Mouse (Mus musculus) cerebellum, adult 11-12 months (tissue): Measurements from ENCODE around the gene Pex10.

ENCODE experiments used
- DNase-seq: peaks from one replicate; pipeline ENCODE4 v3.0.0; 2022

Pex10 gene

DNA sequence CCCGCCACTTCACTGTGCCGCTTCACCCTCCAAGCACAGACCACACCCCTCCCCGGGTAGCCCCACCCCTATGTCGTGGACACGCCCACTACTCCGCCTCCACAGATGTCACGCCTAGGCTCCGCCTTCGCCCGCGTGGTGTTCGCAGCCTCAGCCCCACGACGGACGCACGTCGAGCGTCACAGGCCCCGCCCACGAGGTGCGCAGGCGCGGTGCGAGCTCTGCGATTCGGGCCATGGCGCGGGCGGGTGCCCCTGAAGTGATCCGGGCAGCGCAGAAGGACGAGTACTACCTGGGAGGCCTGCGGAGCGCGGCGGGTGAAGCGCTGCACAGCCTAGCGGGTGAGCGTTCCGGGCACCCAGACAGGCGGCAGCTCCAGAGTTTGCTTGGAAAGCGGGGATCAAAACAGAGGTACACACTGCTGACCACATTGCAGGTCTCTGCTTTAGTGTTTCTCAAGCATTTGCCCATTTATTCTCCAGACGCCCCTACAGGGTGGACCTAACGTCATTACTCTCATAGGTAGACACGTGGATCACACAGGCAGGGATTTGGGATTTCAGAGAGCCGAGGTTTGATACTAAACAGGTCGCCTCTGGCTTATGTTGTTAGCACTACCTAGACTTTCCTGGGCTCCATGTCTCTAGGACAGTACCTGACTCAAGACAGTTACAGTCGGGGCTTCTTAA is at the start of gene Pex10:
Gene Pex10, plus strand, starts transcription at position 183 of the 689 bp plus-strand sequence.
- peak; percentile 97 for DNase-seq

DNA sequence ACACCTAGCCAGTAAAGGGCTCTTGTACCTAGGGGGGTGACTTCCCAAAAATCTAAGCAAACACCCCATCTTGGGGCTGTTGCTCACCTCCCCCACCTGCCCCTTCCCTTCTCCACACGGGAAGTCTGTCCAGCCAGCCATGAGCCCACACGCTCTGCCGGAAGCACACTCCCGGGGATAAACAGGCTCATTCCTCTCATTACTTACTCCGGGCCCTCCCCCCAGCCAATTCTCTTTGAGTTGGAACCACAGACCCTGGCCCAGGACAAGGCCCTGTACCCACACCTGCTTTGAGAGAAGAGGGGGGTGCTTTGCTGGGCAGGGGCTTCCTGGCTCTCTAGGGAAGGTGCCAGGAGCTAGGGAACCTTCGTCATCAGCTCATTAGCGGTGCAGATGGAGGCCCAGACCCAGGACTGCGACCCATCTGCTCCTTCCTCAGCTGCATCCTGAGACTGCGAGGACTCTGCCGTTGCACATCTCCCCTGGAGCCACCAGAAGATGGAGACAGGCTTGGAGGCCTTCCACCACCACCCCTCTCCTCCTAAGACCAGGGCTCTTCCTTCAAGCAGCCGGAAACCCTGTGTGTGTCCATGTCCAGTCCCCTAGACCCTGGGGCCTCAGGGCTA is 49.5 kb upstream of the Pex10 start:
- peak; percentile 82 for DNase-seq

DNA sequence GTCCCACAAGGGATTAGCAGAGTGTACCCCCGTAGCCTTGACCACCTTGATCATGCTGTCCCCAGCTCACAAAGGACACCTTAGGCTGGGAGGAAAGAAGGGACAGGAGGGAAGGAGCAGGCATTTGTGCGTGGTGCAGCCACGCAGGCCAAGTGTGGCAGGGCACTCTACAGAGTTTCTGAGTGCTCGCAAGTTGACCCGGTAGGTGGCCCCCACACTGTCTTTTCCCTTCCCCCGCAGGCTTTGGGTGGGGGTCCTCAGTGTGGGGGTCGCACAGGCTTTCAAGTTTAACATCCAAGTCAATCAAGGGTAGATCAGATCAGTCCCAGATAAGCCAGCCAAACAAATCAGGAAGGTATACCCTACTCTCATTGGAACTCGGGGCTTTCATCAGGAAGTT is 48.8 kb upstream of the Pex10 start:
- DNase-seq, result peak; percentile 70

DNA sequence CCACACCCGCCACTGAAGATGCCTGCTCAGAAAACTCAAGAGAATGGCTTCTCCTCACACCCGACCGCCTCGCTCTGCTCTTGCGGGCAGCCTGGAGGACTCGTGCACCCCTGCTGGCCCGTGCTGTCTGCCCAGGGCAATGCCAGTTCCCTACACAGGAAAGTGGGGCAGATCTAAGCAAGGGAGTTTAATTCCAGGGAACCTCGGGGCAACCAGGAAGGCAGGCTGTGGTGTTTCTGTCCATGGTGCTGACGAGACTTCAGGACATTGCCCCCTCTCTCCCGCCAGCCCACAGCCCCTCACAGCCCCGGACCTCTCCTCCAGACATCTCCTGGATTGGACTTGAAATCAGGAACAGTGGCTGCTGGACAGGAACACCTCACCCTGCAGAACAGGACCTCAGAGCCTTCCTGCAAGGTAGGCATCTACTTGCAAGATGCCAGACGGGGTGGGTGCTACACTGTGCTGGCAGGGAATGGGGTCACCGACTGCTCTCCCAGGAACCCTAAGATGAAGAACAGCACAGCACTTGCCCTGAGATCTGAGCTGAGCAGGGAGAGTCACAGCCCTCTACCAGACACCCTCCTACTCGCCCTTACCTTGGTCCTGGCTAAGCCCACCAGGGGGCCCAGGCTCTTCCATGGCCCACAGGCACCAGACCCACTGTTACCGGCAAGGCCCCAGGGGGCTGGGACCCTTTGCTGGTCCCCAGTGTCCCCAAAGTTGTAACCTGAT is 48.0 kb upstream of the Pex10 start:
- DNase-seq, result peak; percentile 87

DNA sequence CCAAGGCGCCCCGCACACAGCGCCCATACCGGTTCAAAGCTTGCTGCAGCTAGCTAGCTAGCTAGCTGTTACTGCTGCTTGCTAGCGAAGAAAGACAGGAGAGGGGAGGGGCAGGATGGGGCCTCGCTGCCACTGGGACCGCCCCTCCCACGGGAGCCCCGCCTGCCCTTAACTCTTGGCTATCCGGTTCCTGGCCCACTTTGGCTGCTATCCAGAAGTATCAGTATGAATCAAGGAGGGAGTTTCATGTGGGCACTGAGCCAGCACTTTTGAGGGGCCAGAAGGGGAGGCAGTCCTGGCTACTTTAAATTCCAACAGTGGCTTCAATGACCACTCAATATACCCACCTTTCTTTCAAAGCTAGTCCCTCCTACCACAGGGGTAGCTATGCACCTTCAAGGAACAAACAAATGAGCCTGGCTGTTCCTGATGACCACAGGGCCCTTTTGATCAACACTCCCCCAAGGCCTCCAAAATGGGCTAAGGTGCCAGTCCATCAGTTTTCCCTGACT is 47.4 kb upstream of the Pex10 start:
- peak; percentile 94 for DNase-seq

DNA sequence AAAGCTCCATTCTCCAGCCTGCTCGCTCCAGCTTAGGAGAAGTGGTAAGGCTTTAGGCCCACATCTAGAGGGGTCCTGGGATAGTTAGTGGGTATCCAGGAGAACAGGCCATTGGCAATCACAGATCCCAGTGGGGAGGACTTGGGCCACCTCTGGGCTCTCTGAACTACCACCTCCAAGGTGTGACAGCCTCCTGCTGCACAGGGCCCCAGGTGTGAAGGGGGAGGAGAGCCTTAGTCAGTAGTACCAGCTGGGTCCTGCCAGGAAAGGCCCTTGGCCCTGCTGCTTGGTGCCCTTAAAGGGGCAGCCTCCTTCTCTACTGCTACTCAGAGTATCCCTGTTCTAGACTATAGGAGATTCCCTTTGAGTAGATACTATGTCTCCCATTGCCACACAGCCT is 46.7 kb upstream of the Pex10 start:
- DNase-seq, result peak; percentile 66

DNA sequence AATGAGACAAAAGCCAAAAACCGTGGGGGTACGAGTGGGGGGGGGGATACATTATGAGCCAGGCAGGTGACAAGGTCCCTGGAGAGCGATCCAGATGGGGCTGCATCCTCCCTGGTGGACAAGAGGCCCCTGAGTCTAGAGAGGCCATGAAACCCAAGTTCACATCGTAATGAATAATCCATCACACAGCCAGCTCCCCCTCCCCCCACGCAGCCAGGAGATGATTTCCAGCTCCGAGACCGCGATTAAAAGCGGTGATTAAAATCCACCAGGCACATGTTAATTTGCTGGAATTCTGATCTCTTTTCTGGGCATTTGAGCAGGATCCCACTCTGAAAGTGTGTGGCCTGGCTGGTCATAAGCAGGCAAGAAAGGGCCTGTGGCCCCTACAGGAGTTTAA is 46.0 kb upstream of the Pex10 start:
- DNase-seq, result no peak

DNA sequence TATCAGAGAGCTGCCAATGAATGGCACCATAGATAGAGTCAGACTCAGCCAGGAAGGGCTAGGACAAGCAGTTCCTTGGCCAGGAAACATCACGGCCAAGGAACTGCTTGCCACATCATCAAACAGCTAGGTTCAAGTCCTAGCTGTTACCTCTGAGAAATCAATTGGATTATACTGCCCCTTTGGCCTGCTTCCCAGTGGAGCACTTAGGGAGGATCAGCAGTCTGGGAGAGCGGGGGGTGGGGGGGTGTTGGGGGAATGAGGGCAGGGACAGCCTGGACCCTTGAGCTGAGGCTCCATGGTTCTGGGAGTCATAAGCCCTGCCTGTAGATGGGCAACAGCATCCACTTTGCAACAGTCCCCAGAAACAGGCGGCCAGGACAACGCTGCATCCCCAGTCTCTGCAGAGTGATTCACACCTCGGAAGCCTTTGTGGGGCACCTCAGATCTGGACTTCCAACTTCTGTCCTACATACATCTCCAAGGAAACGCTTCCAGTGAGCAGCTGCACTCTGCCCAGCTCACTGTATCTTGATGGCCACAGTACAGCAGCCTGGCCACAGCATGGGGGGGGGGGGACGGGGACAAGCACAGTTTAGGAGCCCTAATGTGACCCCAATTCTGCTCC is 44.5 kb upstream of the Pex10 start:
- DNase-seq, result no peak

DNA sequence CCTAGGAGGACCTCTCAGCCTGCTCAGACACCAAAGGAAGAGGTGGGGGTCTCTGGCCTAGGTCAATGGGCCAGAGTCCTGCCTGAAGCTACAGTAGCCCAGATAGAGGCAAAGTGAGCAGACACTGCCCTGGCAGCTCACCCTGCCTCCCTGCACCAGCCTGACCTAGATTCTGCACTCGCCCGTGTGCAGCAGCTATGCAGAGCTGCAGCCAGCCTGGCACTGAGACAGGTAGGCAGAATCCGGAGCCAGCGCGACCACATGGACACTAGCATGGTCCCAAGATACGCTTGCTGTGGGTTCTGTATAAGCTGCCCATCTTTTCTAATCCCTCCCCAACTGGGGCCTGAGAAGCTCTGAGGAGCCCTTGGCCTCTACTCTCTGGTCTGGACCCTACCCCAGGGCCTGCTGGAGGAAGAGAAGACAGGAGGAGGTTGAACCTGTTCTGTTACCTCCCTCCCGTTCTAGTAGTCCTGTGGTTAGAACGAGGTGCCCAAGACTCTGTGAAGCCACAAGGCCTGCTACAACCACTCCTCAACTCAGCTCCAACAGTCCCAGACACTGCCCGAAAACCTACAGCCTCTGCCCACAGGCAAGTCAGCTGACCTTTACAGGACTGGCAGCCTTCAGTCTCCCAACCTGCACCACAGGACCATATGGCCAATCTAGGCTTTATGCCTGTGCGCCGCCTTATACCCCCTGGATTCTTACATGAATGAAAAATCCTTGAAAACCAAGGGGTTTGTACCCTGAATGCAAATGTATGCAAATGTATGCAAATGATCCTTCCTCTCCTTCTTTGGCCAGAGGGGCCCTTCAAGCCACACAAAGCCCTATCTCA is 42.4 kb upstream of the Pex10 start:
- DNase-seq, result peak; percentile 89

DNA sequence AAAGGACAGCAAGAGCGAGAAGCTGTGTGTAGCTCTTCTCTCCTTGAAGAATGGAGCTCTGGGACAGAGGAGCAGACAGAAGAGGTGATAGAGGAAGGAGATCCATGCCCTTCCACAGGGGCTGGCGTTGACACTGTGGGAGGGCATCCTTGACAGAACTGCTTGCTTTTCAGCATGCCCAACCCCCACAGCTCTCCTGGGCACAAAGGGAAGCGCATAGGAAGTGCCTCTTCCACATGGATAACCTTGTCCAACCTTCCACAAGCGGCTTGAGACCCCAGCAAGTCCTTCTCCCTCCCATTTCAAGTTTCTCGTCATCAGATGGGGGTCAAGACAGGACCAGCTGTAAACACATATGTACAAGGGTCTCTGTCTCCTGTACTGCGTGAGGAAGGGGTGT is 33.7 kb upstream of the Pex10 start:
- DNase-seq, result no peak

DNA sequence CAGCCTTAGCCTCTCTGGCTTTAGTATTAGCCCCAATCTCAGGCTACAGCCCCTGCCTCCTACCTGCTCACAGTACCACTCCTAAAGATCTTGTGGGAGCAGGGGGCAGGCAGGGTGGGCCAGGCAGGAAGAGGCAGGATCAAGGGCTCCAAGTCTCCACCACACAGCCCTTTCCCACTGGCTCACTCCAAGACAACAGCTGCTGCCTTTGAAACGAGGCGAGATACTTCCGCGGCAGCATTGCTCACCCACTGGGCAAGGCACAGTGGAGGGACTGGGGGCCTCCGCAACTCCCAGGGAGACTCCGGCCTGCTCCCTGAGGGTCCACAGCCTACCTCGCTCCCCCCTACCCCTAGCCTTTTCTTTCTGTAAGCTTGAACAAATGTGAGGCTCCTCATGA is 32.6 kb upstream of the Pex10 start:
- no peak for DNase-seq

DNA sequence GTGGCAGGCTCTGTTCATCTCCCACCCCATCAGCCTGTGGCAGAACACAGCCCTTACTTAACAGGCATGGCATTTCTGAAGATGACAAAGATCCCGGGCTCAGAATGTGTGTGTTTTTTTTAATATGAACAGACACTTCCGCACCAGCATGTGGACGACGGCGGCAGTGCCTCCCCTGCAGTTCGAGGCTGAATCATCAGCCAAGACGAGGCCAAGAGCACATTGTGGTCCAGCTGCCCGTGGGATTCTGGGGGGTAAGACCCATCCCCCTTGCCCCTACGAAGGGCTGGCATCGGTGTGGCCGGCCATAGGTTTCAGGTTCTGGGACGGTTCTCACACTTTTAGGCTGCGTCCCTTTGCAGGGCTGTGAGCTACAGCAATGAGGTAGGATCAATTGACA is 32.0 kb upstream of the Pex10 start:
- no peak for DNase-seq

DNA sequence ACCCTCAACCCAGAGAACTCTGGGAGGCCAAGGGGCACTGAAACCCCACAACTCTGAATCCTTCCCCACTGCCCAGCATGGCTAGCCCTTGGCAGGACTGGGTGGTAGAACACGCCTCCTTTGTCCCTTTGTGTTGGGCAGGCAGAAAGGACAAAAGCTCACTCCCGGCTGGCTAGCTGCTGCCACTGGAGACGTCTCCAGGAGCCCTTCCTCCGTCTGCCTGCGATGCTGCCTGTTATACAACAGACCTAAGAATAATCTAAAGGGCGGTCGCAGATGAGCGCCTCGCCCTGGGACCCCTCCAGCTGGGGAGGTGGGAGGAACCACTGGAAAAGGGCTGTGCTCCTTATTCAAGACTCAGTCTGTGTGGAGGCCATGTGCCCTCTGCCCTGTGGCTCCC is 26.6 kb upstream of the Pex10 start:
- DNase-seq, result no peak

DNA sequence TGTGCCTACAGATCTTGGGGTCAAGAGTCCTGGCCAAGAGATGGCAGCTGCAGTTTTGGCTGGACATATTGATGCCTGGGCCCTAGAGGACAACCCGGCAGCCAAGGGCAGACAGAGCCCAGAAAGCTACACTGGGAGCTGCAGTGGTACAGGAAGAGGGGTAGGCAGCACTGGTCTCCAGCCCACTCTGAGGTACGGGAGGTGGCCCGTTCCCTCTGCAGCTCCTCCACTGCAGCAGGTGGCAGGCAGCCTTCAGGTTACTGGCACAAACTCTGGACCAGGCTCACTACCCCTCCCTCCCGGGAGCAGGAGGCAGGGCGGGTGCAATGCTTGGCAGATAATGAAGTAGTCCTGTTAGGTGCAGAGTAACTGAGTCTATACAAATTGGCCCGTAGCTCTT is 26.1 kb upstream of the Pex10 start:
- peak; percentile 68 for DNase-seq

DNA sequence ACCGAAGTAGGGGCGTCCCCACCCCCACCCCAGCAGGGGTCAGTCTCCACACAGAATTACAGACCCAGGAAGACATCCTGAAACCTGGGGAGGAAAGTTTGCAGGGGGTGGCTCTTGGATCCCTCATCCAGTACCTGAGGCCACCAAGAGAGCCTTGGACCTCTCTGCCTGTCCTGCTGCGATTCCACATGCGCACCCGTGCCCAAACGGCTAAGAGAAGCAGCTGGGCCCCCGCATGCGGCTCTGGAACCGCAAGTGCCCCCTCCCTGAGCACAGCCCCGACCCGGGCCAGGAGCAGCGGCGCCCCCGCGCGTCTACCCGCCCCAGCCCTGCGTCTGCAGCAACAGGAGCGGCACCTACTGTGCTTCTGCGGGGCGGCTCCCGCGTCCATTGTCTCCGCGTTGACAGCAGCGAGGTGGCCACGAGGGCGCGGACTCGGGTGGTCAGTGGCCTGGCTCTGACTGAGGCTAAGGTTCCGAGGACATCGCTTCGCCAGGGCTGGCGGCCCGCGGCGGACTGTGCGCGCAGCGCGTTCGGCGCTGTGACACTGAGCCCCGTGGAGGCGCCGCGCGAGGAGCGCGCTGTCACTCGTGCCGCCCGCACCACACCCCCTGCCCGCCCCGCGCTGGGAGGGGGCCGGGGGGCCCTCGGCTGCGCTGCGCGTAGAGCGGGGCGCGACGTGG is 24.1 kb upstream of the Pex10 start:
- peak; percentile 64 for DNase-seq

DNA sequence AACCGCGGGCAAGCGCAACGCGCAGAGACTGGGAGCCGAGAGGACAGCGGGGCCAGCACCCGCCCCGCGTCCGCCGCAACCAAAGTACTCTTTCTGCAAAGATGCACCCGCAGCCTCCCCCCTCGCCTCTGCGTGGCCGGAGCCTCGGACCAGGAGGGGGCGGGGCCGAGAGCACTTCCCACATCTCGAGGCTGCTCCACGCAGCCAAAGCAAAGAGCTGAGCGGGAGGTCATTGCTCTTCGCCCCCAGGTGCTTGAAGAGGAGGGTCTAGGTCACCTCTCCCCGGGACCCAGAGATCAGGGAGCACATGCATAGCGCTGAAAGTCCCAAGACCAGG is 23.6 kb upstream of the Pex10 start:
- DNase-seq, result no peak

DNA sequence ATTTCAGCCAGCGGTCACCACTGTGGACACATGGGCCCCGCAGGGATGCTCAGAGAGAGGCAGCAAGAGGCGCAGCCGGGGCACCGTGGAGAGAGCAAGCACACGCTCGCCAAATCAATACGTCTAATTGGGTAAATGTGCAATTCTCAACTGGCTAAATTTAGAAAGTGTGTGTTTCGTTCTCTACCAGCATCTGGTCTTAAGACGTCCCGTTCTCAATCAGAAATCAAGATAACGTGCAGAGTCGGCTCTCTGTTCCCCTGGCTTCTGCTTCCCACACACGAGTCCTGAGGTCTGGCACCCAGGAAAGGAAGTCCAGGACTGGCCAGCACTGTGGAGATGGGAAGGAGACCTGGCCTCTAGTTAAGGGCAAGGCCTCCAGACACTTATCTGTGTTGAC is 20.2 kb upstream of the Pex10 start:
- DNase-seq, result no peak

DNA sequence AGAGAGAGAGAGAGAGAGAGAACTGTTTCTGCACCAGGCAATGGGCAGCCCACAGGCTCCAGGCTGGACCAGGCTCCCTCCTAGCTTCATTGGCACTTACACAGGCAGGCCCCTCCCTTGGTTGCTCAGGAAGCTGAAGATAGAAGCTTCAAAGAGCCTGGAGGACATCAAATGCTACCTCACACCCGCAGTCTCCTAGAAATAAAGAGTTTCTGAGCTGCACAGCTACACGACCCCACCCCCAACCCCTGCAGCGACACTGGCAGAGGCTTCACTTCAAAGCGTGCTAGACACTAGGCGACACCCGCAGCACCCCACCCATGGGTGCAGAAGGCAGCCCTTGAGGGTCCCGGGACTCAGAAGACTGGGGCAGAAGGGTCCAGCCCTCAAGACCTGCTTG is 16.7 kb upstream of the Pex10 start:
- DNase-seq, result no peak

DNA sequence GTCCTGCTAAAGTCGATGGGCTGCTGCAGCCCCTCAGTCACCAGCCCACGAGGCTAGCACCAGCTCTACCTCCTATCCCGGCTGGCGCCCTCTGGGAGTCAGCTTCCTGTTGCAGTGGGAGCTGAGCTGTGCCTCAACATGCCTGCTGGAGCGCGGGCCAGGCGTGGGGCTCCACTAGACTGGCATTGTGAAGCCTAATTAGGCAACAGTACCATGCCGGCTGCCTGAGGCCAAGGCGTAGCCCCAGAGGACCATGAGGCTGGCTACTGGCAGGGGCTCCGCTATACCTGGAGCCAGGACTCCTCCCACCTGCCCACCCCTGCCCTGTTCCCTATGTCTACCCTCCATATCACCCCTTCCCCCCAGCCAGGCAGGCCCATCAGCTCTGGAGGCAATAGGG is 10.1 kb upstream of the Pex10 start, which contains the start of gene Plch2:
Gene Plch2, minus strand, starts transcription at position 61 of the 400 bp plus-strand sequence.
- DNase-seq, result no peak

DNA sequence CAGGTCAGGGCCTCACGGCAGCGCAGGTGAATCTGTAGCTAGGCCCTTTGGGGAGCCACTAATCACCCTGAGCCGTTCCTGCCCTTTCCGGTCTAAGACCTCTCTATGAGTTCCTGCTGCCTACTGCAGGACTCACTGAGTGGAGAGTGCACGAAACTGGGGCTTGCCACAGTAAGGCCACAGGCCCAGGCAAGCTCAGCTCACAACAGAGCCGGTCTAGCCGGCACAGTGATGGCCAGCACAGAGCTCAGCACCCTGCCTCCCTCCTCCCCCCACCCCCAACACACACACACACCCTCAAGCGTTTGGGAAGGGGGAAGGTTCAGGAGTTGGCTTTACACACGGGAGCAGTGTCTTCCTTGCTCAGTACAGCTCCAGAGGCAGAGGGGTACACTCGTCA is 8.5 kb upstream of the Pex10 start:
- no peak for DNase-seq

DNA sequence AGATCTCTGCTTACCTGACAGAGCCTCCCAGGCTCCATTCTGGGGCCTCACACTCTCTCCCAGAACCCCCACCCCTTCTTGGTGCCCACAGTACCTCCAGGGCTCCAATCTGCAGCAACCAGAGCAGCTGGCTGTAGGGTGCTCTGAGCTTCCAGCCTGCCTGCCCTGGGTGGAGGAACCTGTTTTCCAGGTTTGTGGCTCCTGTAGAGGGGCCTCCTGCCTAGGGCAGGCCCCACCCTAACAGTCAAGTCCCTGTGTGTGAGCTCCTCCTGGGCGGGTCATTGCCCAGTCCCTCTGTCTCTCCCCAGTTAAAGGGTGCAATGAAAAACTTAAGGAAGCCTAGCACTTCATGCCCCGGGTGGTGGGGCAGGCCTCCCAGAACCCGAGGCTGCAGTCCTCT is 2.9 kb upstream of the Pex10 start:
- peak; percentile 42 for DNase-seq

DNA sequence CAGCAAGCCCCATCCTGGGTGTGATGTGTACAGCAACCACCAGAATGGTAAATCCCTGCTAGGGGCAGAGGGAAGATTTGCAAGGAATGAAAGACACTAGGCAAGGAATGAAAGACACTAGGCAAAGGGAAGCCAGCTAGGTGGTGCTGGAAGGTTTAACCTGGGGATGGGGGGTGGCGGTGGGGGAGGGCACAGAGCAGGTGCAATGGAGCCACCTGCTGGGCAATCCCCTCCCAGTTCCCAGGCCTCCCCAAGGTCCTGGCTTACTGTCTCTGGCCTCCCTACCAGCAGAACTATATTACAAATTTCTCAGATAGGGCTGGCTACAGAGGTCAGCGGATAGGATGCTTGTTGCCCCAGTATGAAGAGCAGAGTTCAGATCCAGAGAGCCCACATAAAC is 2.3 kb upstream of the Pex10 start:
- DNase-seq, result no peak
